Mouse (Mus musculus): Measurements from ENCODE around the gene Cyth3. TPM values are rescaled to one million over a fixed set of nuclear protein-coding genes. Genes with fewer than 3 reads are reported as not detected.

Cyth3 gene
- polyA plus RNA-seq, 1 experiment from 2014 or later, result 50.9 TPM

GRCm38 (mm10) chr5:143586386-143586785 lies 35.9 kb upstream of the Cyth3 start:
- H3K4me1 ChIP-seq (ENCODE audit: control insufficient read depth, insufficient read depth, low read length), result peaks cover 4% of the 10 kb centered on the region; the same call in 1 of the 2 replicates
- H3K27me3 ChIP-seq (ENCODE audit: control insufficient read depth, insufficient read depth, low read length), result no peaks in the 10 kb centered on the region
- no peak overlapping the region for H3K4me2 ChIP-seq (replicated peaks; ENCODE audit: low read depth, low read length)
- ATAC-seq (ENCODE audit: insufficient number of reproducible peaks, insufficient read depth, low FRiP score, low read depth), result no peak
- H3K36me3 ChIP-seq (ENCODE audit: control insufficient read depth, insufficient read depth, low read length), result no peaks in the 10 kb centered on the region
- H3K27ac ChIP-seq (ENCODE audit: low read length), result no peak overlapping the region
- 78% methylated on average over 8 of the region's 8 CpGs for WGBS
- no peak overlapping the region for H3K9ac ChIP-seq (replicated peaks; ENCODE audit: low read depth, low read length)
- H3K4me3 ChIP-seq (ENCODE audit: low read depth, low read length), result no peak overlapping the region
- H3K9me3 ChIP-seq (ENCODE audit: control insufficient read depth, low read depth, low read length), result no peaks in the 10 kb centered on the region

DNA sequence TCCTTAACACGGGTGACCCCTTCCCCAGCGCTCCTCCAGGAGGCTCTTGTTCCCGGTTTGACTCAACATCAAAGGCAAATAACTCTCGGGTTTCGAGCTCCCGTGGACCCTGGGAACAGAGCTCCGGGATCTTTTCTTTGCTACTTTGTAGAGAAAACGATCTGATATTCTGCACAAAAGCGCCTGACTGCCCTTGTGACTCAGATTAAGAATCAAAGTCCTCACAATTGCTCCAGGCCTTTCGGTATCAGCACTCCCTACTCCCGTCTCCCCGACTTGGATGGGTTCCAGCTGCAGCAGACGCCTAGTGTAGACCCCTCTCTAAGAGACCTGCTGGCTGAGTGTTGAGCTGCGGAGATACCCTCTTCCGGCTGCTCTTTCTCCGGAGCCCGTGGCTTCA lies 33.1 kb upstream of the Cyth3 start:
- 25% methylated on average over 17 of the region's 17 CpGs for WGBS
- Histone ChIP-seq H3K9ac (replicated peaks; ENCODE audit: low read depth, low read length) (no peak overlapping the region), H3K4me1 (ENCODE audit: control insufficient read depth, insufficient read depth, low read length) (peaks cover 4% of the 10 kb centered on the region; the same call in 1 of the 2 replicates), H3K4me3 (ENCODE audit: low read depth, low read length) (no peak overlapping the region), H3K9me3 (ENCODE audit: control insufficient read depth, low read depth, low read length) (no peaks in the 10 kb centered on the region), H3K36me3 (ENCODE audit: control insufficient read depth, insufficient read depth, low read length) (no peaks in the 10 kb centered on the region), H3K27ac (ENCODE audit: low read length) (peak overlapping the region; percentile 11; the same call in 1 of the 2 replicates), H3K27me3 (ENCODE audit: control insufficient read depth, insufficient read depth, low read length) (no peaks in the 10 kb centered on the region), H3K4me2 (replicated peaks; ENCODE audit: low read depth, low read length) (no peak overlapping the region; the same call in 1 of the 2 replicates)
- peak; percentile 61; the same call in 1 of the 2 replicates for ATAC-seq (ENCODE audit: insufficient number of reproducible peaks, insufficient read depth, low FRiP score, low read depth)

GRCm38 (mm10) chr5:143592926-143593325 lies 29.3 kb upstream of the Cyth3 start:
- Histone ChIP-seq H3K9me3 (ENCODE audit: control insufficient read depth, low read depth, low read length) (no peaks in the 10 kb centered on the region), H3K4me3 (ENCODE audit: low read depth, low read length) (no peak overlapping the region), H3K27me3 (ENCODE audit: control insufficient read depth, insufficient read depth, low read length) (no peaks in the 10 kb centered on the region), H3K9ac (replicated peaks; ENCODE audit: low read depth, low read length) (no peak overlapping the region), H3K4me2 (replicated peaks; ENCODE audit: low read depth, low read length) (no peak overlapping the region), H3K36me3 (ENCODE audit: control insufficient read depth, insufficient read depth, low read length) (no peaks in the 10 kb centered on the region), H3K4me1 (ENCODE audit: control insufficient read depth, insufficient read depth, low read length) (peaks cover 4% of the 10 kb centered on the region; the same call in 1 of the 2 replicates), H3K27ac (ENCODE audit: low read length) (no peak overlapping the region)
- 60% methylated on average over 5 of the region's 5 CpGs for WGBS
- ATAC-seq (ENCODE audit: insufficient number of reproducible peaks, insufficient read depth, low FRiP score, low read depth), result no peak

DNA sequence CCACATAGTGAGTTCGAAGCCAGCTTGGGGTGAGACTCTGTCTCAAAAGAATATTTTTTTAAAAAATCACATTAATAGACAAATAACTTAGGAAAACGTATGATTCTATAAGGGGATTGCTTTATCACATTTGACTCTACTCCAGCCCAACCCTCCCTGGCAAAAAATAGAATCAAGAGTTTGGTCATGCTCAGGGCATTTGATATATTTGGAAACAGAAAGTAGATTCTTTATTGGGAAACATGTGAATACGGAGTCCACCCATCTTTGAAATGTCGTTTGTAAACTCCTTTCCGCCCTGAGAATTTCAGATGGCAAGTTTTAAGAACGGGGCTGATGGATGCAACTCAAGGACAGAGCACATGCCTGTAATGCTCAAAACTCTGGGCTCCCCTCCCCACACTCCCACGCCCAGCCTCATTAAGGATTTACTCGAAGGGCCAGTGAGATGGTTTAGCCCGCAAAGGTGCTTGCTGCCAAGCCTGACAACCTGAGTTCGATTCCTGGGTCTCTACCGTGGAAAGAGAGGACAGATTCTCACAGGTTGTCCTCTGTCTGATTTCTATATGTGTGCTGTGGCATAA lies 28.6 kb upstream of the Cyth3 start:
- peaks cover 4% of the 10 kb centered on the region; the same call in 1 of the 2 replicates for H3K4me1 ChIP-seq (ENCODE audit: control insufficient read depth, insufficient read depth, low read length)
- no peaks in the 10 kb centered on the region for H3K36me3 ChIP-seq (ENCODE audit: control insufficient read depth, insufficient read depth, low read length)
- H3K9me3 ChIP-seq (ENCODE audit: control insufficient read depth, low read depth, low read length), result no peaks in the 10 kb centered on the region
- ATAC-seq (ENCODE audit: insufficient number of reproducible peaks, insufficient read depth, low FRiP score, low read depth), result no peak
- H3K4me3 ChIP-seq (ENCODE audit: low read depth, low read length), result no peak overlapping the region
- no peak overlapping the region for H3K9ac ChIP-seq (replicated peaks; ENCODE audit: low read depth, low read length)
- no peak overlapping the region for H3K27ac ChIP-seq (ENCODE audit: low read length)
- H3K27me3 ChIP-seq (ENCODE audit: control insufficient read depth, insufficient read depth, low read length), result no peaks in the 10 kb centered on the region
- 83% methylated on average over 11 of the region's 11 CpGs for WGBS
- H3K4me2 ChIP-seq (replicated peaks; ENCODE audit: low read depth, low read length), result no peak overlapping the region

GRCm38 (mm10) chr5:143594291-143595065 lies 27.8 kb upstream of the Cyth3 start:
- WGBS, result 74% methylated on average over 3 of the region's 3 CpGs
- Histone ChIP-seq H3K27ac (ENCODE audit: low read length) (no peak overlapping the region), H3K4me3 (ENCODE audit: low read depth, low read length) (no peak overlapping the region), H3K4me1 (ENCODE audit: control insufficient read depth, insufficient read depth, low read length) (no peaks in the 10 kb centered on the region), H3K9ac (replicated peaks; ENCODE audit: low read depth, low read length) (no peak overlapping the region), H3K27me3 (ENCODE audit: control insufficient read depth, insufficient read depth, low read length) (no peaks in the 10 kb centered on the region), H3K9me3 (ENCODE audit: control insufficient read depth, low read depth, low read length) (no peaks in the 10 kb centered on the region), H3K36me3 (ENCODE audit: control insufficient read depth, insufficient read depth, low read length) (no peaks in the 10 kb centered on the region), H3K4me2 (replicated peaks; ENCODE audit: low read depth, low read length) (no peak overlapping the region)
- no peak for ATAC-seq (ENCODE audit: insufficient number of reproducible peaks, insufficient read depth, low FRiP score, low read depth)

GRCm38 (mm10) chr5:143602051-143602450 lies 20.2 kb upstream of the Cyth3 start:
- no peak overlapping the region for H3K9ac ChIP-seq (replicated peaks; ENCODE audit: low read depth, low read length)
- no peaks in the 10 kb centered on the region for H3K36me3 ChIP-seq (ENCODE audit: control insufficient read depth, insufficient read depth, low read length)
- H3K4me1 ChIP-seq (ENCODE audit: control insufficient read depth, insufficient read depth, low read length), result no peaks in the 10 kb centered on the region
- H3K4me2 ChIP-seq (replicated peaks; ENCODE audit: low read depth, low read length), result no peak overlapping the region
- H3K27me3 ChIP-seq (ENCODE audit: control insufficient read depth, insufficient read depth, low read length), result no peaks in the 10 kb centered on the region
- no peak overlapping the region for H3K4me3 ChIP-seq (ENCODE audit: low read depth, low read length)
- no peak overlapping the region for H3K27ac ChIP-seq (ENCODE audit: low read length)
- 67% methylated on average over 10 of the region's 10 CpGs for WGBS
- no peaks in the 10 kb centered on the region for H3K9me3 ChIP-seq (ENCODE audit: control insufficient read depth, low read depth, low read length)
- ATAC-seq (ENCODE audit: insufficient number of reproducible peaks, insufficient read depth, low FRiP score, low read depth), result no peak

GRCm38 (mm10) chr5:143604157-143604774 lies 18.0 kb upstream of the Cyth3 start:
- Histone ChIP-seq H3K27ac (ENCODE audit: low read length) (no peak overlapping the region), H3K9me3 (ENCODE audit: control insufficient read depth, low read depth, low read length) (no peaks in the 10 kb centered on the region), H3K4me3 (ENCODE audit: low read depth, low read length) (no peak overlapping the region), H3K4me1 (ENCODE audit: control insufficient read depth, insufficient read depth, low read length) (no peaks in the 10 kb centered on the region), H3K4me2 (replicated peaks; ENCODE audit: low read depth, low read length) (no peak overlapping the region), H3K36me3 (ENCODE audit: control insufficient read depth, insufficient read depth, low read length) (no peaks in the 10 kb centered on the region), H3K9ac (replicated peaks; ENCODE audit: low read depth, low read length) (no peak overlapping the region), H3K27me3 (ENCODE audit: control insufficient read depth, insufficient read depth, low read length) (no peaks in the 10 kb centered on the region)
- no peak for ATAC-seq (ENCODE audit: insufficient number of reproducible peaks, insufficient read depth, low FRiP score, low read depth)
- 83% methylated on average over 6 of the region's 7 CpGs for WGBS

DNA sequence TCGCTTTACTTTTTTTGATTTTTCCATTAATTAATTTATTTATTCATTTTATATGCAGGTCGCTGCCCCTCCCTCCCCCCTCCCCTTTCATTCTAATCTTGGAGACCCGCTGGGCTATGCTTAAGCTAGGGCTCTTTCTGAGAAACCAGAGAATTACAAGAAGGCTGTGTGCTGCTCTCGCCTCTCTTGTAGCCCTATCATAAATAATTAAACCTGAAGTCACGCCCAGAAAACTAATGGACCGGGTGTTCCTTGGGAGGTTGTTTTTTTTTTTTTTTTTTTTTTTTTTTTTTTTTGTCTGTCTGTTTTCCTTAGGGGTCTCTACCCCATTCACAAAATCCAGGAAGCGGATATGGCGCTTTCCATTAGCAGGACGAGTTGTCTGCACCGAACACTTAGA lies 15.5 kb upstream of the Cyth3 start:
- no peak overlapping the region for H3K4me3 ChIP-seq (ENCODE audit: low read depth, low read length)
- no peaks in the 10 kb centered on the region for H3K9me3 ChIP-seq (ENCODE audit: control insufficient read depth, low read depth, low read length)
- no peak overlapping the region for H3K27ac ChIP-seq (ENCODE audit: low read length)
- no peak overlapping the region for H3K4me2 ChIP-seq (replicated peaks; ENCODE audit: low read depth, low read length)
- no peaks in the 10 kb centered on the region for H3K4me1 ChIP-seq (ENCODE audit: control insufficient read depth, insufficient read depth, low read length)
- 81% methylated on average over 10 of the region's 10 CpGs for WGBS
- no peak overlapping the region for H3K9ac ChIP-seq (replicated peaks; ENCODE audit: low read depth, low read length)
- H3K36me3 ChIP-seq (ENCODE audit: control insufficient read depth, insufficient read depth, low read length), result no peaks in the 10 kb centered on the region
- ATAC-seq (ENCODE audit: insufficient number of reproducible peaks, insufficient read depth, low FRiP score, low read depth), result no peak
- no peaks in the 10 kb centered on the region for H3K27me3 ChIP-seq (ENCODE audit: control insufficient read depth, insufficient read depth, low read length)
